Mouse (Mus musculus): ENCODE results near the gene A130010J15Rik. TPM values are rescaled to one million over a fixed set of nuclear protein-coding genes. Genes with fewer than 3 reads are reported as not detected.
A peak's percentile ranks its signal among the peaks of the same experiment; 100 is the strongest.

The A130010J15Rik gene
- polyA plus RNA-seq, 1 experiment from 2014 or later, result 12.2 TPM

GRCm38 (mm10) chr1:193208178-193208577 is 40.3 kb downstream of the A130010J15Rik start:
- Histone ChIP-seq H3K4me3 (no peak overlapping the region), H3K9me3 (replicated peaks) (no peaks in the 10 kb centered on the region), H3K27ac (no peak overlapping the region), H3K36me3 (ENCODE audit: poor library complexity, severe bottlenecking) (no peaks in the 10 kb centered on the region), H3K4me2 (no peak overlapping the region), H3K9ac (no peak overlapping the region), H3K4me1 (no peaks in the 10 kb centered on the region), H3K27me3 (no peaks in the 10 kb centered on the region)
- WGBS, result 46% methylated on average over 2 of the region's 2 CpGs
- 0 out of 2 replicates have a peak, but pooled peaks have one; percentile 36 for ATAC-seq

DNA sequence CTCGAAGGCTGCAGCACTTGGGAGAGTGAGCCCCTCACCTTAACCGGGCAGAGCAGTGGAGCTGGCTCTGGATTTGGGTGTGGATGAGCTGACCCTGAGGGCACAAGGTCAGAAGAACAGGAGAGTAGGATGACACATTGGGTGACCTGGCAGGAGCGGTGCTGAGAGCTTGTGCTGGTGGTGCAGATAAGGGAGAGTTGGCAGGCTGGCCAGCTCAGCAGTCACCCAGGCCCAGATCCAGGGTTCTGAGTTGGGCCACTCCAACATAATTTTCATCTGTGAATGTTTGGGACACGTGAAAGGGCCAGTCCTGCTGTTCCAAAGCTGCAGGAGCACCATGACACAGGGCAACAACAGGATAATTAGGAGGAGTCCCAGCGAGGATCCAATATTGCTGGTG is 43.5 kb downstream of the A130010J15Rik start:
- WGBS, result 84% methylated on average over 5 of the region's 5 CpGs
- H3K9me3 ChIP-seq (replicated peaks), result no peaks in the 10 kb centered on the region
- H3K4me3 ChIP-seq, result no peak overlapping the region
- no peak overlapping the region for H3K27ac ChIP-seq
- no peaks in the 10 kb centered on the region for H3K36me3 ChIP-seq (ENCODE audit: poor library complexity, severe bottlenecking)
- no peak overlapping the region for H3K4me2 ChIP-seq
- ATAC-seq, result no peak
- no peak overlapping the region for H3K9ac ChIP-seq
- no peaks in the 10 kb centered on the region for H3K27me3 ChIP-seq
- no peaks in the 10 kb centered on the region for H3K4me1 ChIP-seq

- Histone ChIP-seq H3K27ac (no peak overlapping the region), H3K36me3 (ENCODE audit: poor library complexity, severe bottlenecking) (no peaks in the 10 kb centered on the region), H3K27me3 (no peaks in the 10 kb centered on the region), H3K4me2 (no peak overlapping the region), H3K9me3 (replicated peaks) (no peaks in the 10 kb centered on the region), H3K4me3 (no peak overlapping the region), H3K4me1 (no peaks in the 10 kb centered on the region), H3K9ac (no peak overlapping the region)
- ATAC-seq, result no peak
- 80% methylated on average over 5 of the region's 5 CpGs for WGBS
Measured at GRCm38 (mm10) chr1:193214053-193214452, 46.2 kb downstream of the A130010J15Rik start.

GRCm38 (mm10) chr1:193216000-193216399 is 48.2 kb downstream of the A130010J15Rik start:
- Histone ChIP-seq H3K4me3 (no peak overlapping the region), H3K36me3 (ENCODE audit: poor library complexity, severe bottlenecking) (no peaks in the 10 kb centered on the region), H3K4me1 (no peaks in the 10 kb centered on the region), H3K27ac (no peak overlapping the region), H3K4me2 (no peak overlapping the region), H3K9me3 (replicated peaks) (no peaks in the 10 kb centered on the region), H3K9ac (no peak overlapping the region), H3K27me3 (no peaks in the 10 kb centered on the region)
- no peak for ATAC-seq
- WGBS, result 74% methylated on average over 3 of the region's 3 CpGs

GRCm38 (mm10) chr1:193220408-193220807 is 52.6 kb downstream of the A130010J15Rik start:
- ATAC-seq, result no peak
- 74% methylated on average over 5 of the region's 5 CpGs for WGBS

GRCm38 (mm10) chr1:193225531-193225930 is 57.7 kb downstream of the A130010J15Rik start:
- Histone ChIP-seq H3K36me3 (ENCODE audit: poor library complexity, severe bottlenecking) (no peaks in the 10 kb centered on the region), H3K9ac (no peak overlapping the region), H3K4me2 (no peak overlapping the region), H3K9me3 (replicated peaks) (no peaks in the 10 kb centered on the region), H3K27me3 (no peaks in the 10 kb centered on the region), H3K4me1 (peaks cover 7% of the 10 kb centered on the region), H3K4me3 (no peak overlapping the region), H3K27ac (no peak overlapping the region)
- WGBS, result 7% methylated on average over 3 of the region's 3 CpGs
- ATAC-seq, result no peak

More at GRCm38 (mm10) chr1:193220408-193220807, 52.6 kb downstream of the A130010J15Rik start:
- Histone ChIP-seq H3K27me3 (no peaks in the 10 kb centered on the region), H3K4me3 (no peak overlapping the region), H3K4me1 (peaks cover 3% of the 10 kb centered on the region), H3K9me3 (replicated peaks) (no peaks in the 10 kb centered on the region), H3K9ac (no peak overlapping the region), H3K36me3 (ENCODE audit: poor library complexity, severe bottlenecking) (no peaks in the 10 kb centered on the region), H3K4me2 (no peak overlapping the region), H3K27ac (no peak overlapping the region)

DNA sequence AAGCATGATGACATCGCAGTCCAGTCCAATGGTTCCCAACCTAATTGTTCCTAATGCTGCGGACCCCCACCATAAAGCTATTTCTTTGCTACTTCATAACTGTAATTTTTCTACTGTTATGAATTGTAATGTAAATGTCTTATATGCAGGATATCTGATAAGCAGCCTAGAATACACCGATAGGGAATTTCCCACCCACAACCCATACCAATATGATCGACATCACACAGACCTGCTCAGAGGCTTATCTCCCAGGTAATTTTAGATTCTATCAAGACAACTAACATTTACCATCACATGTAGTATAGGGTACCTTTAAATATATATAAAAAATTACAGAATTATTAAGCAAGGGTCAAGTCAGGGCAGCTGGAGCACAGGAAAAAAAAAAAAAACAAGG is 58.3 kb downstream of the A130010J15Rik start:
- Histone ChIP-seq H3K27ac (no peak overlapping the region), H3K4me3 (no peak overlapping the region), H3K27me3 (no peaks in the 10 kb centered on the region), H3K36me3 (ENCODE audit: poor library complexity, severe bottlenecking) (no peaks in the 10 kb centered on the region), H3K4me2 (no peak overlapping the region), H3K9ac (no peak overlapping the region), H3K4me1 (peaks cover 7% of the 10 kb centered on the region), H3K9me3 (replicated peaks) (no peaks in the 10 kb centered on the region)
- 96% methylated on average over 4 of the region's 4 CpGs for WGBS
- ATAC-seq, result no peak

DNA sequence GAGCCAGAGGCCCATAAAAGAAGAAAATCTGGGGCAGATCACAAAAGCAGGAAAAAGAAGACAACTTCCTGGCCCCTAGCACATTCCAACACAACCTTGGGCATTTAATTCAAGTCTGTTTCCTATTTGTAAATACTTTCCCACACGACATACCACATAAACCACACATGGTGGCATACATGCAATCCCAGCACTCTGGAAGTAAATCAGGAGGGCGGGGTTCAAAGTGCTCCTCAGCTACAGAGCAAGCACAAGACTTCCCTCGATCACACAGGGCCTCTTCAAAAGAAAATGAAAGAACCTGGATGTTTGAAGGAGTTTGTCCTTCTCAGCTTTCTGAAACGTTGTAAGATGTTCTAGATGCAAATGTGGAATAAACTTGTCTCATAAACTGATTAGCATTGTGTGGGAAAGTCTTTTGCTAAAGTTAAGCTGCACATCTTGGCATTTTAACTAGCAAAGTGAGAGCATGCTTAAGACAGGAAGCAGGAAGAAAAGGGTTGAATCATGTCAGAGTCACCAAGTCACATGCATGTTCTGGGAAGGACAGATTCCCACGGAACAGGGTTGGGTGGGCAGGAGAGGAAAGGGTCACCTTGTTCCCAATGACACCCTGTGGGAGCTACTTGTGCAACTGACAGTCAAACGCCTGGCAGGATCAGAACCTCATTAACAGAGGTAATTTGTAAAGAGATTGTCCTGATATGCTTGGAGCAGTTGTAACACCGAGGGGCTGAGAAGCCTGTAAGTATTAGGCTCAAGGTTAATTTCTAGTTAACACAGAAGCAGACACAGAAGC is 59.1 kb downstream of the A130010J15Rik start:
- WGBS, result 58% methylated on average over 7 of the region's 7 CpGs
- H3K9me3 ChIP-seq (replicated peaks), result no peaks in the 10 kb centered on the region
- no peak overlapping the region for H3K9ac ChIP-seq
- H3K27me3 ChIP-seq, result no peaks in the 10 kb centered on the region
- H3K27ac ChIP-seq, result no peak overlapping the region
- H3K4me2 ChIP-seq, result no peak overlapping the region
- ATAC-seq, result no peak
- H3K4me1 ChIP-seq, result peaks cover 7% of the 10 kb centered on the region
- H3K4me3 ChIP-seq, result no peak overlapping the region
- no peaks in the 10 kb centered on the region for H3K36me3 ChIP-seq (ENCODE audit: poor library complexity, severe bottlenecking)

Other genes with a start within 250 kb of the A130010J15Rik start
- gene Syt14, start 132.3 kb upstream of the A130010J15Rik start, polyA plus RNA-seq (2015; fragmentation: Nextera tagmentation; extraction: Ambion mirVana), result 6.2 and 7.6 TPM in 2 replicates
- 10.0 and 10.2 TPM in 2 replicates for gene Diexf, start 37.8 kb upstream of the A130010J15Rik start, polyA plus RNA-seq (2015; fragmentation: Nextera tagmentation; extraction: Ambion mirVana)
- gene Irf6, start 14.9 kb upstream of the A130010J15Rik start, polyA plus RNA-seq (2015; fragmentation: Nextera tagmentation; extraction: Ambion mirVana), result 0.63 and 0.79 TPM in 2 replicates
- gene Traf3ip3, start 33.7 kb downstream of the A130010J15Rik start, polyA plus RNA-seq (2015; fragmentation: Nextera tagmentation; extraction: Ambion mirVana), result 0.58 and 1.0 TPM in 2 replicates
- 0.32 and 0.55 TPM in 2 replicates for gene Lamb3, start 39.7 kb downstream of the A130010J15Rik start, polyA plus RNA-seq (2015; fragmentation: Nextera tagmentation; extraction: Ambion mirVana)
- gene Hsd11b1, start 96.0 kb downstream of the A130010J15Rik start, polyA plus RNA-seq (2015; fragmentation: Nextera tagmentation; extraction: Ambion mirVana), result 0.17 TPM in 1 of 2 replicates, not detected in the other
- 4.4 and 6.1 TPM in 2 replicates for gene G0s2, start 105.2 kb downstream of the A130010J15Rik start, polyA plus RNA-seq (2015; fragmentation: Nextera tagmentation; extraction: Ambion mirVana)
- 26.7 and 30.0 TPM in 2 replicates for gene Camk1g, start 202.3 kb downstream of the A130010J15Rik start, polyA plus RNA-seq (2015; fragmentation: Nextera tagmentation; extraction: Ambion mirVana)